Mouse (Mus musculus): ENCODE data around the gene BC051142.

DNA sequence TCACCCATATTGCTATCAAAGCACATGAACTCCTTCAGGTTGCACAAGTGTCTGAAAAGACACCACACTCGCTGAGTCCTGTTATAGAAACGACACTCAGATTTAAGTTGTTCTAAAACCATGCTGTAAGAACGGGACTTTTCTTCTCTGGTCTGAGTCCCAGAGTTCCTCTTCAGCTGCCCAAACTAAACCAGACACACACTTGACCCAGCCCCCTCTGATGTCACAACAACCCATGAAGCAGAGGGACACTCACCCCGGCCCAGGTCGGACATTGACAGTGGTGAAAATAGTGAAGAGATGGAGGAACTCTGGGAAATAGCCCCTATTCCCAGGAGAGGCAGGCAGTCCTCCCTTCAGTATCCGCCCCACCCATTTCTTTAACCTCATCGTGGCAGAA is 7.1 kb upstream of the BC051142 start:
- TF ChIP-seq CTCF (IDR thresholded peaks at IDR 0.05; ENCODE audit: control insufficient read depth, insufficient read depth, insufficient read length) (no peak), MYOD1 (IDR thresholded peaks at IDR 0.05; ENCODE audit: control insufficient read depth, insufficient read length, low read depth) (no peak), MAX (IDR thresholded peaks at IDR 0.05) (no peak), CEBPB (IDR thresholded peaks at IDR 0.05; ENCODE audit: low read depth) (no peak), MYOG (IDR thresholded peaks at IDR 0.05; ENCODE audit: control insufficient read depth, extremely low read depth, insufficient read length) (no peak), USF1 (IDR thresholded peaks at IDR 0.05; ENCODE audit: low read depth) (no peak), FOSL1 (IDR thresholded peaks at IDR 0.05; ENCODE audit: insufficient read depth, low read length, poor library complexity, severe bottlenecking) (no peak)
